Mouse (Mus musculus): ENCODE measurements around the gene Nt5c1a.

- TF ChIP-seq GATA1 (IDR thresholded peaks at IDR 0.05; ENCODE audit: borderline replicate concordance, low read length) = no peak
- no peak for TF ChIP-seq CTCF (IDR thresholded peaks at IDR 0.05; ENCODE audit: low read depth, low read length)
- no peak for TF ChIP-seq POLR2AphosphoS5 (IDR thresholded peaks at IDR 0.05; ENCODE audit: insufficient replicate concordance, low read depth, low read length)
- no peak for TF ChIP-seq TAL1 (conservative IDR thresholded peaks at IDR 0.05; ENCODE audit: low read depth, low read length)
- no peak for TF ChIP-seq GATA2 (IDR thresholded peaks at IDR 0.05; ENCODE audit: borderline replicate concordance, low read depth, low read length)
Measured at GRCm38 (mm10) chr4:123252214-123252613, 50.9 kb downstream of the Nt5c1a start.

Data from G1E (cell line).